Mouse (Mus musculus): Measurements from ENCODE around the gene Smo. TPM values are rescaled to one million over a fixed set of nuclear protein-coding genes. Genes with fewer than 3 reads are reported as not detected.
A peak's percentile ranks its signal among the peaks of the same experiment; 100 is the strongest.

The Smo gene
- polyA plus RNA-seq, 1 experiment from 2014 or later, result 48.4 TPM

GRCm38 (mm10) chr6:29783960-29784359 lies 48.7 kb downstream of the Smo start:
- 94% methylated on average over 6 of the region's 6 CpGs for WGBS

GRCm38 (mm10) chr6:29784413-29785021 lies 49.2 kb downstream of the Smo start:
- H3K4me2 ChIP-seq, result no peak overlapping the region
- H3K36me3 ChIP-seq (replicated peaks), result no peaks in the 10 kb centered on the region
- 95% methylated on average over 3 of the region's 3 CpGs for WGBS
- no peak overlapping the region for H3K27ac ChIP-seq
- H3K9ac ChIP-seq, result no peak overlapping the region
- H3K4me3 ChIP-seq (replicated peaks), result no peak overlapping the region
- peaks cover 9% of the 10 kb centered on the region for H3K4me1 ChIP-seq
- no peak for ATAC-seq (ENCODE audit: low FRiP score)
- no peaks in the 10 kb centered on the region for H3K27me3 ChIP-seq
- H3K9me3 ChIP-seq, result no peaks in the 10 kb centered on the region

More at GRCm38 (mm10) chr6:29783960-29784359, 48.7 kb downstream of the Smo start:
- Histone ChIP-seq H3K9me3 (no peaks in the 10 kb centered on the region), H3K4me2 (no peak overlapping the region), H3K4me1 (peaks cover 4% of the 10 kb centered on the region), H3K9ac (no peak overlapping the region), H3K27me3 (no peaks in the 10 kb centered on the region), H3K27ac (no peak overlapping the region), H3K4me3 (replicated peaks) (no peak overlapping the region), H3K36me3 (replicated peaks) (no peaks in the 10 kb centered on the region)
- ATAC-seq (ENCODE audit: low FRiP score), result no peak

- WGBS, result 86% methylated on average over 5 of the region's 5 CpGs
- Histone ChIP-seq H3K9ac (no peak overlapping the region), H3K4me2 (no peak overlapping the region), H3K9me3 (no peaks in the 10 kb centered on the region), H3K36me3 (replicated peaks) (no peaks in the 10 kb centered on the region), H3K4me1 (peaks cover 9% of the 10 kb centered on the region), H3K27me3 (no peaks in the 10 kb centered on the region), H3K27ac (no peak overlapping the region), H3K4me3 (replicated peaks) (no peak overlapping the region)
- ATAC-seq (ENCODE audit: low FRiP score), result no peak
Observed at GRCm38 (mm10) chr6:29785759-29786158, 50.5 kb downstream of the Smo start.

- ATAC-seq (ENCODE audit: low FRiP score), result peak; percentile 46; the same call in 1 of the 2 replicates
- H3K4me3 ChIP-seq (replicated peaks), result no peak overlapping the region
- 8% methylated on average over 3 of the region's 3 CpGs for WGBS
Observed at GRCm38 (mm10) chr6:29788779-29789350, 53.6 kb downstream of the Smo start.

GRCm38 (mm10) chr6:29790014-29790698 lies 54.9 kb downstream of the Smo start:
- no peak overlapping the region for H3K4me2 ChIP-seq
- no peaks in the 10 kb centered on the region for H3K9me3 ChIP-seq
- no peak overlapping the region for H3K4me3 ChIP-seq (replicated peaks)
- H3K27ac ChIP-seq, result no peak overlapping the region
- WGBS, result 84% methylated on average over 3 of the region's 3 CpGs
- ATAC-seq (ENCODE audit: low FRiP score), result no peak
- H3K36me3 ChIP-seq (replicated peaks), result no peaks in the 10 kb centered on the region
- H3K9ac ChIP-seq, result no peak overlapping the region
- H3K27me3 ChIP-seq, result no peaks in the 10 kb centered on the region
- H3K4me1 ChIP-seq, result peaks cover 9% of the 10 kb centered on the region

More at GRCm38 (mm10) chr6:29788779-29789350, 53.6 kb downstream of the Smo start:
- H3K4me2 ChIP-seq, result no peak overlapping the region
- H3K27me3 ChIP-seq, result no peaks in the 10 kb centered on the region
- H3K4me1 ChIP-seq, result peaks cover 9% of the 10 kb centered on the region
- no peaks in the 10 kb centered on the region for H3K9me3 ChIP-seq
- H3K27ac ChIP-seq, result no peak overlapping the region
- no peaks in the 10 kb centered on the region for H3K36me3 ChIP-seq (replicated peaks)
- H3K9ac ChIP-seq, result no peak overlapping the region

- Histone ChIP-seq H3K4me1 (peaks cover 9% of the 10 kb centered on the region), H3K9me3 (no peaks in the 10 kb centered on the region), H3K27me3 (no peaks in the 10 kb centered on the region), H3K27ac (no peak overlapping the region), H3K9ac (no peak overlapping the region), H3K4me2 (no peak overlapping the region), H3K4me3 (replicated peaks) (no peak overlapping the region), H3K36me3 (replicated peaks) (no peaks in the 10 kb centered on the region)
- 80% methylated on average over 1 of the region's 1 CpGs for WGBS
- ATAC-seq (ENCODE audit: low FRiP score), result no peak
Observed at GRCm38 (mm10) chr6:29793520-29793919, 58.2 kb downstream of the Smo start.

GRCm38 (mm10) chr6:29794582-29794981 lies 59.3 kb downstream of the Smo start:
- 85% methylated on average over 6 of the region's 6 CpGs for WGBS
- Histone ChIP-seq H3K4me2 (no peak overlapping the region), H3K9ac (no peak overlapping the region), H3K9me3 (no peaks in the 10 kb centered on the region), H3K27ac (no peak overlapping the region), H3K4me1 (no peaks in the 10 kb centered on the region), H3K36me3 (replicated peaks) (no peaks in the 10 kb centered on the region), H3K4me3 (replicated peaks) (no peak overlapping the region), H3K27me3 (no peaks in the 10 kb centered on the region)
- no peak for ATAC-seq (ENCODE audit: low FRiP score)

GRCm38 (mm10) chr6:29802979-29803378 lies 67.7 kb downstream of the Smo start:
- H3K27me3 ChIP-seq, result no peaks in the 10 kb centered on the region
- H3K4me3 ChIP-seq (replicated peaks), result no peak overlapping the region
- ATAC-seq (ENCODE audit: low FRiP score), result no peak
- H3K27ac ChIP-seq, result no peak overlapping the region
- no peak overlapping the region for H3K9ac ChIP-seq
- H3K36me3 ChIP-seq (replicated peaks), result no peaks in the 10 kb centered on the region
- H3K4me2 ChIP-seq, result no peak overlapping the region
- no peaks in the 10 kb centered on the region for H3K9me3 ChIP-seq
- 93% methylated on average over 1 of the region's 1 CpGs for WGBS
- no peaks in the 10 kb centered on the region for H3K4me1 ChIP-seq

- H3K4me1 ChIP-seq, result no peaks in the 10 kb centered on the region
- H3K36me3 ChIP-seq (replicated peaks), result no peaks in the 10 kb centered on the region
- H3K4me2 ChIP-seq, result no peak overlapping the region
- H3K27me3 ChIP-seq, result no peaks in the 10 kb centered on the region
- no peak overlapping the region for H3K4me3 ChIP-seq (replicated peaks)
- no peak overlapping the region for H3K9ac ChIP-seq
- WGBS, result 67% methylated on average over 3 of the region's 3 CpGs
- no peak for ATAC-seq (ENCODE audit: low FRiP score)
- no peaks in the 10 kb centered on the region for H3K9me3 ChIP-seq
- H3K27ac ChIP-seq, result no peak overlapping the region
Observed at GRCm38 (mm10) chr6:29804006-29804405, 68.7 kb downstream of the Smo start.

- no peaks in the 10 kb centered on the region for H3K9me3 ChIP-seq
- no peaks in the 10 kb centered on the region for H3K27me3 ChIP-seq
- H3K4me2 ChIP-seq, result no peak overlapping the region
- no peak for ATAC-seq (ENCODE audit: low FRiP score)
- no peak overlapping the region for H3K27ac ChIP-seq
- 72% methylated on average over 2 of the region's 2 CpGs for WGBS
- no peak overlapping the region for H3K9ac ChIP-seq
- H3K36me3 ChIP-seq (replicated peaks), result no peaks in the 10 kb centered on the region
- no peak overlapping the region for H3K4me3 ChIP-seq (replicated peaks)
- no peaks in the 10 kb centered on the region for H3K4me1 ChIP-seq
Observed at GRCm38 (mm10) chr6:29805381-29805780, 70.1 kb downstream of the Smo start.

Measured in forebrain, embryonic 12.5 days (tissue).